Mouse (Mus musculus): ENCODE data around the gene Baz2b. TPM values are rescaled to one million over a fixed set of nuclear protein-coding genes. Genes with fewer than 3 reads are reported as not detected.

Gene Baz2b
- total RNA-seq, 2 experiments from 2014 or later = 55.6 to 60.3 TPM

- DNase-seq = no peak
- intact Hi-C loops (cut with DNase I) = no loop called here
Observed at GRCm38 (mm10) chr2:60060185-60060775, 149.4 kb downstream of the Baz2b start.

- intact Hi-C loops (cut with DNase I) = no loop called here
- DNase-seq = no peak
Observed at GRCm38 (mm10) chr2:60059300-60059699, 150.3 kb downstream of the Baz2b start.

- no peak for DNase-seq
- intact Hi-C loops (cut with DNase I) = no loop called here
Observed at GRCm38 (mm10) chr2:60056043-60056442, 153.6 kb downstream of the Baz2b start.

- DNase-seq = no peak
- intact Hi-C loops (cut with DNase I) = no loop called here
Observed at GRCm38 (mm10) chr2:60054808-60055535, 154.7 kb downstream of the Baz2b start.

- DNase-seq = no peak
- intact Hi-C loops (cut with DNase I) = no loop called here
Observed at GRCm38 (mm10) chr2:60053222-60054010, 156.2 kb downstream of the Baz2b start.

GRCm38 (mm10) chr2:60050667-60051460 is 158.8 kb downstream of the Baz2b start:
- intact Hi-C loops (cut with DNase I) = no loop called here
- no peak for DNase-seq

- DNase-seq = no peak
- intact Hi-C loops (cut with DNase I) = loop anchor here (5.0 kb wide), 1 partner anchor 72 kb away; no protein-coding TSS in a partner anchor
Observed at GRCm38 (mm10) chr2:60049889-60050288, 159.8 kb downstream of the Baz2b start.

- no peak for DNase-seq
- intact Hi-C loops (cut with DNase I) = loop anchor here (5.0 kb wide), 1 partner anchor 73 kb away; no protein-coding TSS in a partner anchor
Observed at GRCm38 (mm10) chr2:60049351-60049750, 160.3 kb downstream of the Baz2b start.

GRCm38 (mm10) chr2:60045995-60046394 is 163.6 kb downstream of the Baz2b start:
- peak; percentile 23 to 35 for DNase-seq

GRCm38 (mm10) chr2:60044988-60045387 is 164.7 kb downstream of the Baz2b start:
- DNase-seq = no peak
- intact Hi-C loops (cut with DNase I) = loop anchor here (5.0 kb wide), 1 partner anchor 77 kb away; no protein-coding TSS in a partner anchor

More at GRCm38 (mm10) chr2:60045995-60046394, 163.6 kb downstream of the Baz2b start:
- intact Hi-C loops (cut with DNase I) = loop anchor here (5.0 kb wide), 1 partner anchor 76 kb away; no protein-coding TSS in a partner anchor

GRCm38 (mm10) chr2:60044540-60044939 is 165.1 kb downstream of the Baz2b start:
- intact Hi-C loops (cut with DNase I) = no loop called here
- no peak for DNase-seq

GRCm38 (mm10) chr2:60042699-60043098 is 166.9 kb downstream of the Baz2b start:
- no peak for DNase-seq
- intact Hi-C loops (cut with DNase I) = no loop called here

GRCm38 (mm10) chr2:60041485-60042274 is 168.0 kb downstream of the Baz2b start:
- DNase-seq = no peak
- intact Hi-C loops (cut with DNase I) = no loop called here

GRCm38 (mm10) chr2:60040162-60040561 is 169.5 kb downstream of the Baz2b start:
- DNase-seq = no peak
- intact Hi-C loops (cut with DNase I) = no loop called here

GRCm38 (mm10) chr2:60037011-60037551 is 172.6 kb downstream of the Baz2b start:
- intact Hi-C loops (cut with DNase I) = loop anchor here (2.0 kb wide), 1 partner anchor 90 kb away; no protein-coding TSS in a partner anchor
- DNase-seq = peak; percentile 53

GRCm38 (mm10) chr2:60036361-60036760 is 173.3 kb downstream of the Baz2b start:
- intact Hi-C loops (cut with DNase I) = loop anchor here (2.0 kb wide), 1 partner anchor 90 kb away; no protein-coding TSS in a partner anchor

GRCm38 (mm10) chr2:60030991-60031390 is 178.6 kb downstream of the Baz2b start:
- intact Hi-C loops (cut with DNase I) = no loop called here
- DNase-seq = no peak

More at GRCm38 (mm10) chr2:60036361-60036760, 173.3 kb downstream of the Baz2b start:
- DNase-seq = no peak

- intact Hi-C loops (cut with DNase I) = no loop called here
- no peak for DNase-seq
Observed at GRCm38 (mm10) chr2:60029020-60029419, 180.6 kb downstream of the Baz2b start.

- intact Hi-C loops (cut with DNase I) = no loop called here
- no peak for DNase-seq
Observed at GRCm38 (mm10) chr2:60027166-60027565, 182.5 kb downstream of the Baz2b start.
